Mouse (Mus musculus) CD4-positive helper T cell, adult 2 months (primary cell): ENCODE measurements around the gene Capn5.

Experiments
- DNase-seq: peaks from one replicate; pipeline ENCODE4 v3.0.0-alpha.2; 2012; ENCODE audit warnings: low read depth, missing footprints, low spot score

Capn5 gene

GRCm38 (mm10) chr7:98111233-98111632, 66.8 kb downstream of the Capn5 start:
- no peak for DNase-seq

- DNase-seq = no peak
Observed at GRCm38 (mm10) chr7:98109771-98110170, 68.3 kb downstream of the Capn5 start.

- peak; percentile 55 for DNase-seq
Observed at GRCm38 (mm10) chr7:98108636-98109430, 69.2 kb downstream of the Capn5 start.

- DNase-seq = no peak
Observed at GRCm38 (mm10) chr7:98106272-98106671, 71.8 kb downstream of the Capn5 start.

- no peak for DNase-seq
Observed at GRCm38 (mm10) chr7:98104481-98105435, 73.3 kb downstream of the Capn5 start.

- DNase-seq = no peak
Observed at GRCm38 (mm10) chr7:98103942-98104292, 74.2 kb downstream of the Capn5 start.

- peak; percentile 80 for DNase-seq
Observed at GRCm38 (mm10) chr7:98103002-98103941, 74.8 kb downstream of the Capn5 start.

- no peak for DNase-seq
Observed at GRCm38 (mm10) chr7:98102488-98102887, 75.6 kb downstream of the Capn5 start.

- no peak for DNase-seq
Observed at GRCm38 (mm10) chr7:98097557-98097956, 80.5 kb downstream of the Capn5 start.

GRCm38 (mm10) chr7:98095852-98096251, 82.2 kb downstream of the Capn5 start:
- DNase-seq = no peak

- no peak for DNase-seq
Observed at GRCm38 (mm10) chr7:98086346-98086745, 91.7 kb downstream of the Capn5 start.

GRCm38 (mm10) chr7:98085314-98085713, 92.8 kb downstream of the Capn5 start:
- no peak for DNase-seq

- DNase-seq = no peak
Observed at GRCm38 (mm10) chr7:98084541-98085293, 93.4 kb downstream of the Capn5 start.

- no peak for DNase-seq
Observed at GRCm38 (mm10) chr7:98082376-98082775, 95.7 kb downstream of the Capn5 start.

- DNase-seq = no peak
Observed at GRCm38 (mm10) chr7:98077453-98077852, 100.6 kb downstream of the Capn5 start.

- DNase-seq = peak; percentile 75
Observed at GRCm38 (mm10) chr7:98071620-98072019, 106.5 kb downstream of the Capn5 start.
